Mouse (Mus musculus) naive thymus-derived CD4-positive, alpha-beta T cell, adult 5 months (primary cell): ENCODE results near the gene Myo1b. TPM values are rescaled to one million over a fixed set of nuclear protein-coding genes. Genes with fewer than 3 reads are reported as not detected.

ENCODE experiments used
- polyA plus RNA-seq: library from polyadenylated mRNA; unstranded; fragments of 100-300 nt; shearing (Covaris generic); gene quantifications from one replicate; pipeline ENCODE4 v1.2.1, GENCODE M21; 2017

Gene Myo1b
- polyA plus RNA-seq: not detected

DNA sequence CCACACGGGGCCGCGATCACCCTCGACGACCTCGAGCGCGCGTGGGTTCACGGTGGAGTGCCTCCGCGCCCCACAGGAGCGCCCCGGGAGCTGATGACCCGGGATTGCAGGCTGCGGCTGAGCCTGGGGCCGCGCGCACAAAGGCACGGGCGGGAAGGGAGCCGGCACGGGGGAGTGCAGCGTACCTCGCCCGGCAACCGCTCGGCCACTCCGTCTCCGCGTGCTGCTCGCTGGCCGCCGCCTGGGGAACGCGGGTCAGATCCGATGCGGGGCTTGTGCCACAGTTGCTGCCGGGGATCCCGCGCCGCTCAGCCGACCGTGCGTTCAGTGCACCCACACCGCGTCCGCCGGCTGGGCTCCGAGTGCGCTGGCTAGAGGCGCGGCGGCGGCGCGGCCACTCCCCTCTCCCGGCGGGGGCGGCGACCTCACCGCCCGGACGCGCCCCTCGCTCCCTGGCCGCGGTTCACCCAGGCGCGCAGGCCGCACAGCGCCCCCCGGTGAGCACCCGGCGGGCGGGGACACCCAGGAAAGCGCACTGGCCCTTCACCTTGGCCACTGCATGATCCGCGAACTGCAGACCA is at the start of gene Myo1b:
Myo1b (minus strand) TSS at position 496 of the 581 bp plus-strand sequence.

Other genes starting within 250 kb of the Myo1b start
- 152 TPM for gene Stat4, start 71.1 kb upstream of the Myo1b start, polyA plus RNA-seq
- gene Stat1, start 203.4 kb upstream of the Myo1b start, polyA plus RNA-seq: 540 TPM